Mouse (Mus musculus): ENCODE results near the gene Defb22. TPM values are rescaled to one million over a fixed set of nuclear protein-coding genes. Genes with fewer than 3 reads are reported as not detected.

Gene Defb22
- polyA plus RNA-seq, 1 experiment from 2014 or later = not detected

- H3K27ac ChIP-seq = no peak overlapping the region
- H3K4me1 ChIP-seq = no peaks in the 10 kb centered on the region
- H3K36me3 ChIP-seq = no peaks in the 10 kb centered on the region
- H3K4me3 ChIP-seq = no peak overlapping the region
- 39% methylated on average over 3 of the region's 3 CpGs for WGBS
- no peak for DNase-seq (ENCODE audit: low spot score)
- no peaks in the 10 kb centered on the region for H3K9me3 ChIP-seq (replicated peaks)
- no peaks in the 10 kb centered on the region for H3K27me3 ChIP-seq (ENCODE audit: low read depth, poor library complexity, severe bottlenecking)
Observed at GRCm38 (mm10) chr2:152472434-152472833, 17.5 kb downstream of the Defb22 start.

GRCm38 (mm10) chr2:152470973-152471372 lies 19.0 kb downstream of the Defb22 start:
- Histone ChIP-seq H3K4me1 (no peaks in the 10 kb centered on the region), H3K36me3 (no peaks in the 10 kb centered on the region), H3K9me3 (replicated peaks) (no peaks in the 10 kb centered on the region), H3K27me3 (ENCODE audit: low read depth, poor library complexity, severe bottlenecking) (no peaks in the 10 kb centered on the region), H3K4me3 (no peak overlapping the region), H3K27ac (no peak overlapping the region)
- DNase-seq (ENCODE audit: low spot score) = peak; percentile 40
- 37% methylated on average over 7 of the region's 7 CpGs for WGBS

- H3K9me3 ChIP-seq (replicated peaks) = no peaks in the 10 kb centered on the region
- H3K4me3 ChIP-seq = no peak within 1 kb of the TSS
- WGBS = 86% methylated on average over 3 of the region's 3 CpGs
- no peak within 1 kb of the TSS for H3K27ac ChIP-seq
- no peak for DNase-seq (ENCODE audit: low spot score)
- no peaks in the 10 kb centered on the region for H3K4me1 ChIP-seq
- H3K27me3 ChIP-seq (ENCODE audit: low read depth, poor library complexity, severe bottlenecking) = peaks cover 5% of the 10 kb centered on the region; the same call in 1 of the 2 replicates
- no peaks in the 10 kb centered on the region for H3K36me3 ChIP-seq
Observed at GRCm38 (mm10) chr2:152464570-152465150, 25.3 kb downstream of the Defb22 start, which contains the start of gene Defb23. Defb23 (minus strand) TSS chr2:152464620.

- Histone ChIP-seq H3K4me3 (no peak overlapping the region), H3K9me3 (replicated peaks) (no peaks in the 10 kb centered on the region), H3K27me3 (ENCODE audit: low read depth, poor library complexity, severe bottlenecking) (peaks cover 5% of the 10 kb centered on the region; the same call in 1 of the 2 replicates), H3K36me3 (no peaks in the 10 kb centered on the region), H3K27ac (no peak overlapping the region), H3K4me1 (peaks cover 10% of the 10 kb centered on the region)
- no peak for DNase-seq (ENCODE audit: low spot score)
- WGBS = 54% methylated on average over 13 of the region's 13 CpGs
Observed at GRCm38 (mm10) chr2:152459241-152459640, 30.7 kb downstream of the Defb22 start.

GRCm38 (mm10) chr2:152452101-152452781 lies 37.7 kb downstream of the Defb22 start:
- no peaks in the 10 kb centered on the region for H3K27me3 ChIP-seq (ENCODE audit: low read depth, poor library complexity, severe bottlenecking)
- DNase-seq (ENCODE audit: low spot score) = no peak
- no peaks in the 10 kb centered on the region for H3K9me3 ChIP-seq (replicated peaks)
- no peaks in the 10 kb centered on the region for H3K36me3 ChIP-seq
- no peak overlapping the region for H3K27ac ChIP-seq
- no peak overlapping the region for H3K4me3 ChIP-seq
- WGBS = 73% methylated on average over 4 of the region's 4 CpGs
- peaks cover 14% of the 10 kb centered on the region for H3K4me1 ChIP-seq

- Histone ChIP-seq H3K4me3 (no peak overlapping the region), H3K27ac (no peak overlapping the region), H3K4me1 (peaks cover 14% of the 10 kb centered on the region), H3K36me3 (no peaks in the 10 kb centered on the region), H3K9me3 (replicated peaks) (no peaks in the 10 kb centered on the region), H3K27me3 (ENCODE audit: low read depth, poor library complexity, severe bottlenecking) (no peaks in the 10 kb centered on the region)
- 7% methylated on average over 5 of the region's 5 CpGs for WGBS
- DNase-seq (ENCODE audit: low spot score) = peak; percentile 77
Observed at GRCm38 (mm10) chr2:152450241-152450640, 39.7 kb downstream of the Defb22 start.

- Histone ChIP-seq H3K27ac (no peak overlapping the region), H3K9me3 (replicated peaks) (no peaks in the 10 kb centered on the region), H3K4me3 (no peak overlapping the region), H3K36me3 (no peaks in the 10 kb centered on the region), H3K27me3 (ENCODE audit: low read depth, poor library complexity, severe bottlenecking) (no peaks in the 10 kb centered on the region), H3K4me1 (peaks cover 12% of the 10 kb centered on the region)
- no peak for DNase-seq (ENCODE audit: low spot score)
- WGBS = 69% methylated on average over 5 of the region's 5 CpGs
Observed at GRCm38 (mm10) chr2:152447461-152447860, 42.5 kb downstream of the Defb22 start.

- Histone ChIP-seq H3K27ac (no peak overlapping the region), H3K4me3 (no peak overlapping the region), H3K9me3 (replicated peaks) (no peaks in the 10 kb centered on the region), H3K4me1 (peaks cover 12% of the 10 kb centered on the region), H3K27me3 (ENCODE audit: low read depth, poor library complexity, severe bottlenecking) (no peaks in the 10 kb centered on the region), H3K36me3 (no peaks in the 10 kb centered on the region)
- 67% methylated on average over 2 of the region's 2 CpGs for WGBS
- DNase-seq (ENCODE audit: low spot score) = no peak
Observed at GRCm38 (mm10) chr2:152446642-152447041, 43.3 kb downstream of the Defb22 start.

GRCm38 (mm10) chr2:152443281-152443680 lies 46.7 kb downstream of the Defb22 start:
- Histone ChIP-seq H3K4me1 (peaks cover 7% of the 10 kb centered on the region), H3K27me3 (ENCODE audit: low read depth, poor library complexity, severe bottlenecking) (no peaks in the 10 kb centered on the region), H3K9me3 (replicated peaks) (no peaks in the 10 kb centered on the region), H3K36me3 (no peaks in the 10 kb centered on the region), H3K4me3 (no peak overlapping the region), H3K27ac (no peak overlapping the region)
- no peak for DNase-seq (ENCODE audit: low spot score)
- 93% methylated on average over 8 of the region's 8 CpGs for WGBS

- no peaks in the 10 kb centered on the region for H3K9me3 ChIP-seq (replicated peaks)
- 81% methylated on average over 4 of the region's 4 CpGs for WGBS
- no peak overlapping the region for H3K27ac ChIP-seq
- no peak for DNase-seq (ENCODE audit: low spot score)
- H3K4me1 ChIP-seq = peaks cover 4% of the 10 kb centered on the region
- H3K4me3 ChIP-seq = no peak overlapping the region
- no peaks in the 10 kb centered on the region for H3K36me3 ChIP-seq
- H3K27me3 ChIP-seq (ENCODE audit: low read depth, poor library complexity, severe bottlenecking) = no peaks in the 10 kb centered on the region
Observed at GRCm38 (mm10) chr2:152442322-152442721, 47.6 kb downstream of the Defb22 start.

GRCm38 (mm10) chr2:152439833-152440232 lies 50.1 kb downstream of the Defb22 start:
- no peak for DNase-seq (ENCODE audit: low spot score)
- no peaks in the 10 kb centered on the region for H3K36me3 ChIP-seq
- peaks cover 10% of the 10 kb centered on the region for H3K4me1 ChIP-seq
- H3K27me3 ChIP-seq (ENCODE audit: low read depth, poor library complexity, severe bottlenecking) = 0 out of 2 replicates have a peak, but pooled peaks cover 4% of the 10 kb centered on the region
- no peaks in the 10 kb centered on the region for H3K9me3 ChIP-seq (replicated peaks)
- no peak overlapping the region for H3K27ac ChIP-seq
- no peak overlapping the region for H3K4me3 ChIP-seq
- WGBS = 82% methylated on average over 2 of the region's 2 CpGs

- Histone ChIP-seq H3K4me1 (peaks cover 10% of the 10 kb centered on the region), H3K36me3 (no peaks in the 10 kb centered on the region), H3K27ac (no peak overlapping the region), H3K9me3 (replicated peaks) (no peaks in the 10 kb centered on the region), H3K4me3 (no peak overlapping the region), H3K27me3 (ENCODE audit: low read depth, poor library complexity, severe bottlenecking) (0 out of 2 replicates have a peak, but pooled peaks cover 4% of the 10 kb centered on the region)
- DNase-seq (ENCODE audit: low spot score) = no peak
- 62% methylated on average over 1 of the region's 1 CpGs for WGBS
Observed at GRCm38 (mm10) chr2:152438963-152439362, 51.0 kb downstream of the Defb22 start.

GRCm38 (mm10) chr2:152436983-152437860 lies 52.7 kb downstream of the Defb22 start:
- H3K4me3 ChIP-seq = peak overlapping the region; percentile 53
- H3K36me3 ChIP-seq = no peaks in the 10 kb centered on the region
- H3K4me1 ChIP-seq = peaks cover 13% of the 10 kb centered on the region
- H3K9me3 ChIP-seq (replicated peaks) = no peaks in the 10 kb centered on the region
- DNase-seq (ENCODE audit: low spot score) = peak; percentile 92
- peak overlapping the region; percentile 79 for H3K27ac ChIP-seq
- 3% methylated on average over 23 of the region's 23 CpGs for WGBS
- H3K27me3 ChIP-seq (ENCODE audit: low read depth, poor library complexity, severe bottlenecking) = 0 out of 2 replicates have a peak, but pooled peaks cover 4% of the 10 kb centered on the region

Measured in limb, embryonic 10.5 days (tissue).